Mouse (Mus musculus) cerebellum, adult 2 months (tissue): Measurements from ENCODE around the gene Syt16. TPM values are rescaled to one million over a fixed set of nuclear protein-coding genes. Genes with fewer than 3 reads are reported as not detected.

Experiments
- DNase-seq, 2 experiments: peaks; one replicate each; pipeline ENCODE4 v3.0.0; 2021
- H3K27ac ChIP-seq: fragments of 200-500 bp; 2 replicates; pipeline ENCODE4 v1.5.1; 2012; ENCODE audit warnings: low read length, control low read depth, inconsistent platforms; ENCODE audit not compliant: insufficient read depth
- H3K27me3 ChIP-seq: fragments of 200-500 bp; 2 replicates; pipeline ENCODE4 v1.6.1; 2012; ENCODE audit warnings: inconsistent platforms, mild to moderate bottlenecking, low read length, moderate library complexity; ENCODE audit not compliant: control insufficient read depth, insufficient read depth
- H3K4me1 ChIP-seq: fragments of 200-500 bp; 2 replicates; pipeline ENCODE4 v1.6.1; 2011; ENCODE audit warnings: low read length; ENCODE audit not compliant: control insufficient read depth, insufficient read depth
- H3K4me3 ChIP-seq: fragments of 200-500 bp; replicated peaks from 2 replicates; pipeline ENCODE3; 2011; ENCODE audit warnings: mild to moderate bottlenecking, low read depth, low read length, control low read depth; ENCODE audit not compliant: insufficient read depth
- CTCF ChIP-seq: fragments of 200-500 bp; IDR thresholded peaks from 2 replicates; pipeline ENCODE4 v1.5.1; 2011; ENCODE audit warnings: low read depth, mild to moderate bottlenecking, control low read depth, low read length, moderate library complexity, borderline replicate concordance; ENCODE audit not compliant: insufficient read depth
- POLR2A ChIP-seq: fragments of 200-500 bp; IDR thresholded peaks from 2 replicates; pipeline ENCODE4 v1.6.1; 2011; ENCODE audit warnings: low read length, control low read depth, borderline replicate concordance; ENCODE audit not compliant: insufficient read depth
- WGBS: fragments of 180-500 bp; shearing (Covaris S2); methylation state at CpG from one replicate; pipeline ENCODE4 v1.1.7; 2018; 5-methylcytosine and 5-hydroxymethylcytosine counted together
- polyA plus RNA-seq: library from polyadenylated mRNA; depleted of rRNA; stranded (reverse); fragments of >200 nt; gene quantifications from 2 replicates; pipeline ENCODE4 v1.2.3, GENCODE M21; 2012

The Syt16 gene
- polyA plus RNA-seq, 1 experiment = 5.5 TPM

DNA sequence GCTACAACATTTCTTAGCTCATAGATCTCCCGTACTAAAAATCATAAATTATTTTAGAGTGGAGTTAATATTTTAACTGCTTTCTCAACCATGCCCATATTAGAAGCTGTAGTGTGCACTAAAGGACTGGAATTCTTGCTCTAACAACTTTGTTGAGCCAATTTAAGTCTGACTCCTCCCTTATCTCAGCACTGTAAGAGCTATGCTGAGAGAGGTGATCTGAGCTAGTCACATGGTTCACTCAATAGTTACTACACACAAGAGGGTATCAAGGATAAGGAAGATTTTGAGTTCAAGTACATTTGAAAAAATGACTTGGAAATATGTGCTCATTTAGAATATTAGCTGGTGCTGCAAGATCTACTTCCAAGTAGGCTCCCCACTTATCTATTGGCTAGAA lies 71.5 kb downstream of the Syt16 start:
- DNase-seq = no peak
- Histone ChIP-seq H3K4me1 (no peaks in the 10 kb centered on the region), H3K27me3 (no peaks in the 10 kb centered on the region), H3K4me3 (no peak overlapping the region), H3K27ac (no peak overlapping the region)
- no peak for TF ChIP-seq POLR2A
- TF ChIP-seq CTCF = no peak
- 90% methylated on average over 1 of the region's 1 CpGs for WGBS

DNA sequence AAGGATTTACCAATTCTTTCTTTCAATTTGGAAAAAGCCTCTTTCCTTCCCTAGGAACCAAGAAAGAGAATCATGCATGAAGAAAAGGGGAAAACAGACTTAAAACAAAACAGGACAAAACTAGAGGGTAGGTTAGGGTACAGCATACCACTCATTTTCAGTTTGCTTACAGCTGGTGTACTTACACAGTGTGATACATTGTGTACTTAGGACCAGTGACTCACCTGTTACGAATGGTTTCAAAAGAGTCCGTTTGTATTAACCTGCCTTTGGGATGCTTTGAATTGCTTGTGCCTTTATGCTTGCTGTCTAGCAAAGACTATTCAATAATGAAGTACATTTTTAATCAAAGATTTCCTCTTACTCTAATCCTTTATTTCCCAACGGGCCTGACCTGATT lies 78.1 kb downstream of the Syt16 start:
- DNase-seq = no peak
- Histone ChIP-seq H3K4me3 (no peak overlapping the region), H3K4me1 (no peaks in the 10 kb centered on the region), H3K27me3 (no peaks in the 10 kb centered on the region), H3K27ac (no peak overlapping the region)
- 90% methylated on average over 3 of the region's 3 CpGs for whole genome bisulfite sequencing
- no peak for TF ChIP-seq POLR2A
- TF ChIP-seq CTCF = no peak

DNA sequence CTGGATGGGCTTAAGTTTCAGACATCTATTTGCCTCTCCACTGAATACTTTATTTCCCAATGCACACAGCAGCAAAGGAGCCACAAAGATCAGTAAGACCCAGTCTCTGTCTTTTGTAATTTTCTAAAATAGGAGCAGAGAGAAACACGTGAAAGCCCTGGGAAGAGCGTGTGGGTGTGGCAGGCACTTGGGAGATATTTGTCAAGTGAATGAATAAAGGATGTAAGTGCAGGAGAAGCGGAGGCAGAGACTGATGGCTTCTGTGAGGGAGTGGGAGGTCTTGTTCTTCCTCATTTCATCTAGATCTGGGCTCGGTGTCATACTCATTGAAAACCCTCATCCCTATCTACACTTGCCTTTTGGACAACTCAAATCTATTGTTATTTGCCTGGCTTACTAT lies 78.6 kb downstream of the Syt16 start:
- H3K27ac ChIP-seq = no peak overlapping the region
- no peaks in the 10 kb centered on the region for H3K4me1 ChIP-seq
- DNase-seq = no peak

DNA sequence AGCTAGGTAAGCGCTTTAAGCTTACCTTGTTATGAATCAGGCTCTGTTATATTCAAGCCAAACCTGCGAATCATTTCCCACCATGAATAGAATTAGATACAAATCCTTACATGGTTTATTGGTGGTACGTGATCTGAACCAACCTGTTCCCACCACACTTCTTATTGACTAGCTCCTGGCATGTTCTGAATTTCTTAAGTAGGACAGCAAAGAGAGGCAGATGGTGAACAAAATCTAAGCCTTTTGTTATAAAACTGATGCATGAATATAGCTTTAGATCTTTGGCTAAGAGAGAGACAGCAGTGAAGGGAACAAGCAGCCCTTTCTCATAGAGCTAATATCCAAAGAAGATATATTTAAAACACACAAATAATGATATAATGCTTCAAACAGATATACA lies 83.7 kb downstream of the Syt16 start:
- H3K4me1 ChIP-seq = no peaks in the 10 kb centered on the region
- 85% methylated on average over 3 of the region's 3 CpGs for WGBS
- DNase-seq = no peak
- no peak overlapping the region for H3K4me3 ChIP-seq
- TF ChIP-seq CTCF (no peak), POLR2A (no peak)
- no peaks in the 10 kb centered on the region for H3K27me3 ChIP-seq
- no peak overlapping the region for H3K27ac ChIP-seq

More for the DNA sequence above, 78.6 kb downstream of the Syt16 start:
- no peak overlapping the region for H3K4me3 ChIP-seq
- WGBS = 83% methylated on average over 4 of the region's 4 CpGs
- no peaks in the 10 kb centered on the region for H3K27me3 ChIP-seq
- TF ChIP-seq POLR2A (no peak), CTCF (no peak)

DNA sequence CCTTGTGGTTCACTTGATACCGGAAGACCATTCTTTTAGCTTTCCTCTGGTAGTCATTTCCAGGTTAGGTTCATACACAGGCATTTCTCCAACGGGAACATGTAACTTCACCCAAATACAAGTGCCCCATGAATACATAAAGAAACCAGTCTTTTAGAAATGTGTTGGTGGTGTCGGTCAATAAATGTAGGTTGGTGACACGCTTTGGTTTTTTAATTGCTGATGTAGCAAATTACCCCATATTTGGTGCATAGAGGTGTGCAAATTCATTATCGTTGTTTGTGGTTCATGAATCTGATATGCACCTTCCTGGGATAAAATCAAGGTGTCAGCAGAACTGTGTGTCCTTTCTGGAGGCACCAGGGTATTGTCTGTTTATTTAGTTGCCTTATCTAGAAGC lies 86.9 kb downstream of the Syt16 start:
- Histone ChIP-seq H3K27ac (no peak overlapping the region), H3K4me3 (no peak overlapping the region), H3K27me3 (no peaks in the 10 kb centered on the region), H3K4me1 (no peaks in the 10 kb centered on the region)
- DNase-seq = no peak
- WGBS = 95% methylated on average over 5 of the region's 5 CpGs
- TF ChIP-seq POLR2A = no peak
- TF ChIP-seq CTCF = no peak

DNA sequence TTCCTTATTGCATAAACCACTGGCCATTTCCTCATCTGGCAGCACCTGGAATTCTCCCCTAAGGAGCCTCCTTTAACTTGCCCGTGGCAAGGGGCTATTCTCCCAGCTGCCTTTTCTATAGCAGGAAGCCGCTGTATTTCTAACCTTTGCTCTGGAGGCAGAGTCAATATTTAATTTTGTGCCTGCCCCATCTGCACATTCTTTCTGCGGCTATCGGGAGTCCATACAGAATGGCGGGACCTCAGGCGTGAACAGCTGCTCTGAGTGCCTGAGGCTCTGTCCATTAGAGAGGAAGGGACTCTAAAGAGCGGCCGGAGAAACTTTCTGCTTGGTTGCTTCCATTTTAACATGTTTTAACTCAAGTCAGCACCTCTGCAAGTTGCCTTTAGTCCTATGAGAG lies 89.6 kb downstream of the Syt16 start:
- no peak overlapping the region for H3K4me3 ChIP-seq
- no peaks in the 10 kb centered on the region for H3K27me3 ChIP-seq
- TF ChIP-seq POLR2A (no peak), CTCF (no peak)
- DNase-seq = no peak
- 54% methylated on average over 8 of the region's 8 CpGs for WGBS
- H3K4me1 ChIP-seq = no peaks in the 10 kb centered on the region
- no peak overlapping the region for H3K27ac ChIP-seq

DNA sequence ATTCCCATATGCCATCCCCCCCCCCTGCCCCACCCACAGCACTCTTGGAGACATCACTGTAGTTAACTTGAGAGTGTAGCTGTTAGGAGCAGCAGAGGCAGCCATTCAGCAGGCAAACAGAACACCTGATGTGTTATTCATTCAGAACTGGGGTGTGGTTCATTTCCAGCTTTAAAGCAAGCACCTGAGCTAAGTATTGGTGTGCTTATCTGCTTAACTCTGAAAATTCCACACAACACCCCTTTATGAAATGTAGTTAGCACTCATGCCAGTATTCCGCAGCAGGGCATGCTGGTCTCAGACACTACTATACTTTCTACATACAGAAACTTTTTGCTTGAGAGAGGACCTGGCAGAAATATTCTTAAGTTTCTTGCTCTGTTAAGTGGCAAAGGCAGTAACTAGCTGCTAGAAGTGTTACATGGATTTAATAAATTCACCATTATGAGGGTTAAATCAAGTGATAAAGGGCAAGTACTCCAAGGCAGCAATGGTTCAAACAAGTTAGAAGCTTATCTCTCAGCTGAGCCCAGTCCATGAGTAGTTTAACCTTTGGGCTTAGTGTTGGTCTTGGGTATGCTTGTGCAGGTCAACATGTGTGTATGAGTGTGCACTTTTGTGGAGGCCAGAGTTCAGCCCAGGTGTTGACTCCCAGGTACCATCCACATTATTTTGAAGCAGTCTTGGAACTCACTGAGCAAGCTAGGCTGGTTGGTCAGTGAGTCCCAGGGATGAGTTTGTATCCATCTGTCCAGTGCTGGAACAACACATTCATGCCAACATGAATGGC lies 92.1 kb downstream of the Syt16 start:
- no peaks in the 10 kb centered on the region for H3K4me1 ChIP-seq
- no peak for DNase-seq
- TF ChIP-seq CTCF = no peak
- no peak for TF ChIP-seq POLR2A
- no peaks in the 10 kb centered on the region for H3K27me3 ChIP-seq
- no peak overlapping the region for H3K27ac ChIP-seq
- H3K4me3 ChIP-seq = no peak overlapping the region
- 98% methylated on average over 1 of the region's 1 CpGs for WGBS

DNA sequence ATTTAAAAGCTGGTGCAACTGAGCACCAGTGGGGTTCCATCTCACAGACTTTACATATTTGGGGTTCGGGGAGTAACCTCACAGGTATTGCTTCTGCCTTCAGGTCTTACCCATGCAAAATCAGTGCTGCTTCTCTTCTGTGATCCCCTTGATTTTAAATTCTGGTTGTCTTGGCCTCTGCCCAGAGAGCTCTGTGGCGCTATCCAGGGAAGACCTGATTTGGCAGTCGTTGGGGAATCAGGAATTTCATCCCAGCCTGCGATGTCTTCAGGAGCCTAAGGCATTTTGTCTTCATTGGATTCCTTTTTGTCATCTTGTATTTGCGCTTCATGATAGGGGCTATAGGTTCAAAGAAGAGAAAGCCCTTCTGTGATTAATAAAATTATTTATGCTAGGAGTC lies 95.1 kb downstream of the Syt16 start:
- Histone ChIP-seq H3K4me1 (no peaks in the 10 kb centered on the region), H3K4me3 (no peak overlapping the region), H3K27ac (no peak overlapping the region), H3K27me3 (no peaks in the 10 kb centered on the region)
- 24% methylated on average over 5 of the region's 5 CpGs for WGBS
- TF ChIP-seq POLR2A = no peak
- no peak for TF ChIP-seq CTCF
- DNase-seq = no peak

DNA sequence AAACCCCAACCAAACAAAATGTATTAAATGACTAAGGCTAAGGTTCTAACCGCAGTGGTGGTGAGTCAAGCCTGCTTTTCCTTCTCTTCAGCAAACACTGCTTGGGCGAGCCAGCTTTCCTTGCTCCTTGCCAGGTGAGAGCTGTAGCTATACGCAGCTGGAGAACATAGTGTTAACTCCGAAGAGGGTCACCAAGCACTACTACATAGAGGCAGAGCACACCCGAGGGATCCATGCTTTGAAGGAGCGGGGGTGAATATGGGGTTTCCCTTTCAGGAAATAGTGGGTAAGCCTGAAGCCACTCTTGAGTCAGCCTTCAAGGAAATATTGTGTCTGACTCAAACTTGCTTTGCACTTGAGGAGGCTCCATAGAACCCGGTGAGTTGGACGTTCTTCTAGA lies 95.6 kb downstream of the Syt16 start:
- 86% methylated on average over 8 of the region's 8 CpGs for WGBS
- H3K27ac ChIP-seq = no peak overlapping the region
- H3K27me3 ChIP-seq = no peaks in the 10 kb centered on the region
- no peak for DNase-seq
- no peaks in the 10 kb centered on the region for H3K4me1 ChIP-seq
- no peak overlapping the region for H3K4me3 ChIP-seq
- TF ChIP-seq POLR2A = no peak
- TF ChIP-seq CTCF = no peak
